Mouse (Mus musculus) megakaryocyte, embryonic 14.5 days (primary cell): Measurements from ENCODE around the gene Inhbb. TPM values are rescaled to one million over a fixed set of nuclear protein-coding genes. Genes with fewer than 3 reads are reported as not detected.

Experiments
- H3K27me3 ChIP-seq: replicated peaks from 2 replicates; pipeline ENCODE3; 2012; ENCODE audit warnings: inconsistent platforms
- H3K36me3 ChIP-seq: replicated peaks from 2 replicates; pipeline ENCODE3; 2012; ENCODE audit warnings: low read length, inconsistent platforms, mixed read lengths
- H3K4me1 ChIP-seq: 2 replicates; pipeline ENCODE4 v1.6.1; 2012; ENCODE audit warnings: inconsistent platforms
- H3K4me3 ChIP-seq: replicated peaks from 2 replicates; pipeline ENCODE3; 2012; ENCODE audit warnings: moderate library complexity, mild to moderate bottlenecking, inconsistent platforms
- H3K9me3 ChIP-seq: 2 replicates; pipeline ENCODE4 v1.6.1; 2012; ENCODE audit warnings: inconsistent platforms
- FLI1 ChIP-seq: IDR thresholded peaks from 2 replicates; pipeline ENCODE4 v1.6.1; 2012; ENCODE audit warnings: low read length, inconsistent platforms, mixed read lengths
- GATA1 ChIP-seq: IDR thresholded peaks from 3 replicates; pipeline ENCODE4 v1.6.1; 2012; ENCODE audit warnings: mixed read lengths, low read length, inconsistent platforms, borderline replicate concordance
- polyA plus RNA-seq: library from polyadenylated mRNA; stranded (reverse); fragments of >175 nt; gene quantifications from 2 replicates; pipeline ENCODE4 v1.2.3, GENCODE M21; 2012; ENCODE audit warnings: low replicate concordance; ENCODE audit not compliant: insufficient read depth

Inhbb gene
- polyA plus RNA-seq, 1 experiment = 0.07 TPM

- Histone ChIP-seq H3K4me3 (no peak overlapping the region), H3K36me3 (no peaks in the 10 kb centered on the region), H3K27me3 (peaks cover 25% of the 10 kb centered on the region), H3K4me1 (no peaks in the 10 kb centered on the region), H3K9me3 (no peaks in the 10 kb centered on the region)
- TF ChIP-seq FLI1 (no peak), GATA1 (no peak)
These were observed 35.7 kb downstream of the Inhbb start for GRCm38 (mm10) chr1:119386306-119386705.

GRCm38 (mm10) chr1:119383916-119384315 is 38.1 kb downstream of the Inhbb start:
- no peak overlapping the region for H3K4me3 ChIP-seq
- no peak for TF ChIP-seq FLI1
- no peak for TF ChIP-seq GATA1
- no peaks in the 10 kb centered on the region for H3K9me3 ChIP-seq
- H3K27me3 ChIP-seq = peaks cover 11% of the 10 kb centered on the region
- no peaks in the 10 kb centered on the region for H3K4me1 ChIP-seq
- H3K36me3 ChIP-seq = no peaks in the 10 kb centered on the region

- Histone ChIP-seq H3K9me3 (peaks cover 11% of the 10 kb centered on the region), H3K4me1 (no peaks in the 10 kb centered on the region), H3K36me3 (no peaks in the 10 kb centered on the region), H3K4me3 (no peak overlapping the region), H3K27me3 (peaks cover under 1% of the 10 kb centered on the region)
- TF ChIP-seq GATA1 = no peak
- no peak for TF ChIP-seq FLI1
These were observed 41.4 kb downstream of the Inhbb start for GRCm38 (mm10) chr1:119380609-119381008.

GRCm38 (mm10) chr1:119375376-119375775 is 46.7 kb downstream of the Inhbb start:
- H3K9me3 ChIP-seq = peaks cover 11% of the 10 kb centered on the region
- no peak for TF ChIP-seq GATA1
- no peak for TF ChIP-seq FLI1
- no peaks in the 10 kb centered on the region for H3K4me1 ChIP-seq
- no peak overlapping the region for H3K4me3 ChIP-seq
- no peaks in the 10 kb centered on the region for H3K27me3 ChIP-seq
- H3K36me3 ChIP-seq = no peaks in the 10 kb centered on the region

- Histone ChIP-seq H3K4me1 (no peaks in the 10 kb centered on the region), H3K9me3 (peaks cover 12% of the 10 kb centered on the region), H3K4me3 (no peak overlapping the region)
These were observed 54.5 kb downstream of the Inhbb start for GRCm38 (mm10) chr1:119367546-119367945.

GRCm38 (mm10) chr1:119366315-119366714 is 55.7 kb downstream of the Inhbb start:
- peaks cover 24% of the 10 kb centered on the region for H3K9me3 ChIP-seq
- H3K4me3 ChIP-seq = no peak overlapping the region
- TF ChIP-seq FLI1 (no peak), GATA1 (no peak)
- no peaks in the 10 kb centered on the region for H3K36me3 ChIP-seq
- no peaks in the 10 kb centered on the region for H3K27me3 ChIP-seq
- no peaks in the 10 kb centered on the region for H3K4me1 ChIP-seq

More at GRCm38 (mm10) chr1:119367546-119367945, 54.5 kb downstream of the Inhbb start:
- Histone ChIP-seq H3K36me3 (no peaks in the 10 kb centered on the region), H3K27me3 (no peaks in the 10 kb centered on the region)
- TF ChIP-seq GATA1 = no peak

Other genes with a start within 250 kb of the Inhbb start
- gene Ralb, start 82.5 kb upstream of the Inhbb start, polyA plus RNA-seq = 14.6 and 45.9 TPM in 2 replicates
- gene Tmem185b, start 103.9 kb upstream of the Inhbb start, polyA plus RNA-seq = 16.4 and 19.8 TPM in 2 replicates
- 0.08 TPM in 1 of 2 replicates, not detected in the other for gene Epb41l5, start 226.8 kb upstream of the Inhbb start, polyA plus RNA-seq